Mouse (Mus musculus) spleen, adult 18-20 months (tissue): ENCODE measurements around the gene Nexn.
"Not testable (repeated sequence)": the region's sequence is repeated elsewhere in the genome, so short reads cannot be mapped to it uniquely, and the experiment has no call there.

ENCODE experiments used
- DNase-seq, 2 experiments: peaks; one replicate each; pipeline ENCODE4 v3.0.0; 2022; ENCODE audit warnings: mixed read lengths in 2 of 2

The Nexn gene

GRCm38 (mm10) chr3:152235238-152235637 is 30.9 kb downstream of the Nexn start:
- no peak for DNase-seq

DNA sequence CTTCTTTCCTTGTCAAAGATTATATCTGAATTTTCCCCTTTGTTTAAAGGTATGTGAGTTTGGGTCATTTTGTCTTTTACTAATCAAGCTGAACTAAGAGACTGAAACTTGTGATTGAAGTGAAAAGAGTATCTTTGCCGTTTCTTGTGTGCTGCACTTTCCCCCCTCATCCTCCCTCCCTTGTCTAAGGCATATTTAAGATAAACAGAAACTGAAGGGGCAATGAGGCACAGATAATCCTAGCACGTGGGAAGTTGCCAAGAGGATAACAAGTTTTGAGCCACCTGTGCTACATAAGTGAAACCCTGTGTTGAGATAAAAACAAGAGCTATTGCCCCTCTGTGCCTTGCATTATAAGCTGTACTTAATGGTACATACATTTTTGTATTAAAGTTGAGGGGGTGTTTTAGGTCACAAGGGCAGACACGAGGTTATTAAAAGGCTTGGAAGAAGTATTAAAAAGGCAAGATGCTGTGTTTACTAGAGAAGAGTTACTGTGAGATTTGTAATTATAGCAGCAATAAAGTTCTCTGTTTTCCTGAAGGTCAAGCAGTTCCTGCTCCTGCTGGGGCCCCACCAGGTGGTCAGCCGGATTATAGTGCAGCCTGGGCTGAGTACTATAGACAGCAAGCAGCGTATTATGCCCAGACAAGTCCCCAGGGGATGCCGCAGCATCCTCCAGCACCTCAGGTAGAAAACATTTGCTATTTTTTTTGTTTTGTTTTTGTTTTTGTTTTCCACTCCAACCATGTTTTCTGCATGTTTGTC is 34.6 kb downstream of the Nexn start:
- no peak for DNase-seq

DNA sequence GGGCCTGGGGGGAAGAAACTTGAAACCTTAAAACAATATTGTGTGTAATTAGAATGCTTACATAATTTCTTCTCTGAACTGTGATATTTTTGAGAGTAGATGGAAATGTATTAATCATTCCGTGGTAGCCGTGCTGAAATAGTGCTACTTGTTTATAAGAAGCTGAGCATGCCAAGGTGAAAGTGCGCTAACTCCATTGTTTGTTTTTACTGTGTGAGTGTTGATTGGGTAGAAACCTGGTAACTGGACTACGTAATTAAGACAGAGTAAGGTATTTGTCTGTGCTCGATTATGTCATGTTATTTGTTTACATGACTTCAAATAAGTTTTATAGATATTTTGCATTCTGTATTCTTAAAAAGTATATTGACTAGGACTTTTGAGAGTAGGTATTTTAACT is 36.9 kb downstream of the Nexn start:
- DNase-seq: no peak

DNA sequence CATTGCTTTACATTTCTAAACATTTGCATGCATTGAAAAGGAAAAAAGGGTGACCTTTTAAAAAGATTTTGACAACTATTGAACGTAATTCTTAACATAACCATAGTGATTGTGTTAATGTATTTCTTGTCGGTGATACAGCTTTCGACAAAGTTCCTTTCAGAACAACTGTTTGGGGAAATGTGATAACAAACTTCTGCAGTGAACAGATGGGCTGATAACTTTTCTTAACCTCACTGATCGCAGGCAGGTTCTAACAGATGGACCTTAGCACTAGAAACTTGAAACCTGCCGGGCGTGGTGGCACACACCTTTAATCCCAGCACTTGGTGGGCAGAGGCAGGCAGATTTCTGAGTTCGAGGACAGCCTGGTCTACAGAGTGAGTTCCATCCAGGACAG is 37.3 kb downstream of the Nexn start:
- no peak for DNase-seq

GRCm38 (mm10) chr3:152225906-152226305 is 40.2 kb downstream of the Nexn start:
- no peak for DNase-seq

GRCm38 (mm10) chr3:152224918-152225317 is 41.2 kb downstream of the Nexn start:
- no peak for DNase-seq

DNA sequence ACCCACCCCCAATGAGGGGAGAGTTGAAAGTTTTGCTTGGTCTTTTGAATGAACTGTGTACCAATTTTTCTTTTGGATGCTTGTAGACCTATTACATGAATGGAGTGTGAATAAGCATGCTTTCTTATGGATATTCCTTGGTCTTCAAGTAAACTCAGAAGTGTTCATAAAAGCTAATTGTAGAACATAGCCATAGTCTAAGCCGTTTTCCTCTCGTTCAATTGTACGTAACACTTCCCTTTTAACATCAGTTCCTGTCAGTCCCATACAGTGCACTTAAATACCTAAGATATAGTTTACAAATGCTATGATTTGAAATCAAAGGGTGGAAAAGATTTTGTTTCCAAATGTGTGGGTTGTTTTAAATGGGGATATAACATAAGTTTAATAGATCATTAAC is 52.7 kb downstream of the Nexn start:
- DNase-seq: no peak

DNA sequence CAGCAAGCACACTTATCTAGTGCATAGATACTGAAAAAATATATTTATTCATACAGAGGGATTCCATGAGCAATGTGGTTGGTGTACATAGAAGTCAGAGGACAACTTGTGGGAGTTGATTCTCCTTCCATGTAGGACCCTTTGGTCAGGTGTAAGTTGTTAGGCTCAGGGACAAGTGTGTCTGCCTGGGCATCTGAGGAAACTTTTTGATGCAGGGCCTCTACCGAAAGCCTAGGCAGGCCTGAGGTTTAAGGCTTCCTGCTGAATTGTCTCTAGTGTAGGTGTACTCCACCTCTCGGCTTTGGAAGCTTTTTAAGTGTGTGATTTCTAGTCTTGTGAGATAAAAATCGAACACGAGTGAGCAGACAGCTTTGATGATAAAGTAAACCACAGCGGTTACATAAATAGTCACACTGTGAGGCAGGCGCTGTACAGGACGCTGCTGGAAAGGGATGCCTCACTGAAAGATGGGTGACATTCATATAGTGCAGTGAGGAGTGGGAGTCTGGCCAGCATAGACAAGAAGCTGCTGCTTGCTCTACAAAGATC is 54.3 kb downstream of the Nexn start:
- no peak for DNase-seq

- DNase-seq: peak; percentile 67 to 78
Measured at GRCm38 (mm10) chr3:152210728-152211391, 55.3 kb downstream of the Nexn start.

DNA sequence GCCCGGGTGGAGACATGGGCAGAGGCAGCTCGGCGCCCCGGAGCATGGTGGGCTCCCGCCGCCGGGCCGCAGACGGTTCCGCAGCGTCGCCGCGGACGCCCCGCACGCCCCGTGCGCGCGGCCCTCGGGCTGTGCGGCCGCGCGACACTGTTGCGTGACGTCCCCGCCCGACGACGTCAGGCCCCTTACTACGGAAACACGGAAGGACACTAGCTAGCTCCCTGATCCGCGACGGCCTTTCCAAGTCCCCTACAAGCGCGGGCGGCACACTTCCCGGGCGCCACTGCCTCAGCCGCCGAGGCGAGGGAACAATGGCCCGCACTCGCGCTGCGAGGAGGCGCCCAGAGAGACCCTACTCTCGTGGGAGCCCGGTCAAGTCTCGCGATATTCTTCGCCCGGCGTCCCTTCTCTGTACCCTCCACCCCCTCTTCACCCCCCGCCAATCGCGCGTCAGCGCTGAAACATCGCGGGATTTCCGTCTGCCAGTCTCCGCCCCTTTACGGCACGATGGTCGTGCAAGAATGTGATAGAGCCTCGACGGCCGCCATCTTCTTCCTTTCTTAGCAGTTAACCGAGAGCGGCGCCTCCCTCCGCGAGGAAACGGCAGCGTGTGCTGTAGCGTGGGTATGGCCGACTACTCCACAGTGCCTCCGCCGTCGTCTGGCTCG is 56.0 kb downstream of the Nexn start, which contains the start of the genes Dnajb4 and Fubp1:
Dnajb4 (minus strand) TSS at position 336 of the 668 bp plus-strand sequence.
Fubp1 (plus strand) TSS at position 456 of the 668 bp plus-strand sequence.
- DNase-seq: peak; percentile 99 to 100

- DNase-seq: no peak
Measured at GRCm38 (mm10) chr3:152209177-152209966, 56.8 kb downstream of the Nexn start.

DNA sequence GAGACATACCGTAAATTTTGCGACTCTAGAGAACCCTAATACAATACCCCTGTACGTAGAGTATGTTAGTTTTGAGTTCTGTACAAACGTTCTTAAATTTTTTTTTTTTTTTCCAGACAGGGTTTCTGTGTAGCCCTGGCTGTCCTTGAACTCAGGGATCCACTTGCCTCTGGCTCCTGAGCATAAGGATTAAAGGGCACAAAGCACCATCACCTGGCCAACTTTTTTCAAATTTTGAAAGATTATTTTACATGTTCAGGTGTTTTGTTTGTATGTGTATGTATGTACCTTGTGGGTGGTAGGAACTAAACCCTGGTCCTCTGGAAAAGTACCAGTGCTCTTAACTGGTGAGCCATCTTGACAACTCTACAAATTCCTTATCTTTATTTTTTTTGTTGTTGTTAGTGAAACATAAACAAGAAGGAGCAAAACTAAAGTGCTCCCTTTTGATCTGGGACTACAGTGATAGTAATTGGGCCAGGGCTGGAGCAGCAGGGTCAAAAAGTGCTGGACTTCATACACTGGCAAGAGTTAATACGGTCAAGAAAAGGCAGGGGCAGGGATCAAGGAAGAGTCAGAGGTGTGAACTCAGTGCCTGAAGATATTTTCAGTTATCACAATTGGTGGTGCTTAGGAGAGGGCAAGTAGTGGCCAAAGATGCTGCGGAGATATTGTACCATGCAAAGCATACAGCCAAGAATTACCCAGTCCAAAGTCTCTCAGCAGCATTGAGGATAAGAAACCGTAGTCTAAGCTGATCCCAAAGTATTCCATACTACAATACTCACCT is 57.9 kb downstream of the Nexn start:
- DNase-seq: no peak

GRCm38 (mm10) chr3:152207156-152207555 is 59.0 kb downstream of the Nexn start:
- no peak for DNase-seq

GRCm38 (mm10) chr3:152204577-152204976 is 61.6 kb downstream of the Nexn start:
- DNase-seq: no peak

GRCm38 (mm10) chr3:152203996-152204395 is 62.2 kb downstream of the Nexn start:
- DNase-seq: no peak

DNA sequence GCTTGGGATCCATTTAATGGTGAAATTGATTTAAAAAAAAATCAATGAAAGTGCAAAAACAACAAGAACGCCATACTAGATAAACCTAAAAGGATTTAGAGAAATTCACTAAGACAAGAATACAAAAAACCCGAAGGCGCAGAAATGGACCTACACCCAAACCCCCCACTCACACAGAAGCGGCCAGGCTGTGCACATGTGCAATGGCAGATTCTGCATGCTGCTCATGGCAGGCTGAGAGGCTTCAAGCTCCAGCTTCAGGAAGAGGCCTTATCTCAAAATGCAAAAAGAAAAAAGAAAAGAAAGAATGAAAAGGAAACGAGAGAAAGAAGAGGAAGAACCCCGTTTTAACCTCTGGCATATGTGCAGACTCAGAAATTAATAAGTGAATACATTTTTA is 62.7 kb downstream of the Nexn start:
- DNase-seq: no peak

GRCm38 (mm10) chr3:152202942-152203341 is 63.2 kb downstream of the Nexn start:
- DNase-seq: no peak

GRCm38 (mm10) chr3:152201651-152202050 is 64.5 kb downstream of the Nexn start:
- DNase-seq: no peak

DNA sequence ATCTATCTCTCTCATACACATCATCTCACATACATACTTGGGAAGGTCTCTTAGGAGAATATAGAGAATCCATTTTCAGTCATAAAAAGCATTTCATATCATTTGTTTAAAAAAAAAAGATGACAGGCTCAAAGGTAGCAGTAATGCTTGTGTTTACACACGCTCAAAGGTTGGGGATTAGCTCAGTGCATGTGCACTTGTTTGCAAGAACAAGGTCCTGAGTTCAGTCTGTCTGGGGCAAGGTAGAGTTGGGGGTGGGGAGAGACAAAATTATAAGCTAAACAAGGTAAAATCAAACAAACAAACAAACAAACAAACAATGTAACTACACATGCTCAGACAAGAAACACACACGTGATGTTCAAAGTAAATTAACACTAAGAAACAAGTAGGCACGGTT is 65.0 kb downstream of the Nexn start:
- DNase-seq: no peak

DNA sequence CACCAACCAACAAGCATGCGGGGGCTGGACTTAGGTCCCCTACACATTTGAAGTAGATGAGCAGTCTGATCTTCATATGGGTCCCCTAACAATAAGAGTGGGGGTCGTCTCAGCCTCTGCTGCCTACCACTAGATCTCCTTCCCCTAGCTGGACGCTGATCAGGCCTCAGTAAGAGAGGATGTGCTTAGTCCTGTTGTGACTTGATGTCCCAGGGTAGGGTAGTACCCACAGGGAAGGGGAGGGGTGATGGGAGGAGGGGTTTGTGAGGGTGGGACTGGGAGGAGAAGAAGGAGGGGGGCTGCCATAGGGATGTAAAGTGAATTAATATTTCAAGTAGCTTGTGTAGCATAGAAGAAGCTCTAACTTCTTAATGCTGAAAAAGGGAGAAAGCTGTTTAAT is 67.0 kb downstream of the Nexn start:
- DNase-seq: no peak

- not testable (repeated sequence) for DNase-seq
Measured at GRCm38 (mm10) chr3:152197246-152197645, 68.9 kb downstream of the Nexn start.

DNA sequence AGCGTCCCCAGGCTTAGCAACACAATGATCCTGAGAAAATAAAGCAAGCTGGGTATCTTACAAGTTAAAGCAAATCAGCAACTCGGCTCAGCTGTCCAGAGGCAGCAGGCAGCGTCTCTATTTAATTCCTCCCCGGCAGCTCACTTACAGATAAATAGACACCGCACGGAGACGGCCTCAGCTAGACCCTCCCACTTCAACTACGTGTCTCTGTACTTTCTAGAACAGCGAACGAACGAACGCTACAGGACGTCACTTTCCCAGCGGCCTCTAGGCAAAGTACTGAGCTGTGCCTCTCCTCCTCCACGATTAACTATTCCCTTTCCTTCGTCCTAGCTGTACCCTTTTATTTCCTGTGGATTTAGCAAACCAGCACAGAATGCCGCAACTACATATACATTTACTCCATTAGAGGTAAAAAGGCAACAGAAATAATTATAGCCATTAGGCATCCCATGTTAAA is 72.5 kb downstream of the Nexn start:
- peak; percentile 61 to 71 for DNase-seq
